Mouse (Mus musculus): ENCODE results near the gene Slc6a17. TPM values are rescaled to one million over a fixed set of nuclear protein-coding genes. Genes with fewer than 3 reads are reported as not detected.

Slc6a17 gene
- total RNA-seq, 2 experiments from 2014 or later, result 0.94 to 0.95 TPM

- no peak for DNase-seq
These were observed 6.7 kb upstream of the Slc6a17 start for GRCm38 (mm10) chr3:107524547-107524946.

GRCm38 (mm10) chr3:107520931-107521330, 3.1 kb upstream of the Slc6a17 start:
- DNase-seq, result no peak

- no peak for DNase-seq
These were observed 815 bp downstream of the Slc6a17 start for GRCm38 (mm10) chr3:107516776-107517630.

- DNase-seq, result no peak
These were observed 1.8 kb downstream of the Slc6a17 start for GRCm38 (mm10) chr3:107515989-107516388.

- no peak for DNase-seq
These were observed 6.4 kb downstream of the Slc6a17 start for GRCm38 (mm10) chr3:107511416-107511815.

- DNase-seq, result no peak
These were observed 9.1 kb downstream of the Slc6a17 start for GRCm38 (mm10) chr3:107508696-107509095.

- DNase-seq, result no peak
These were observed 9.9 kb downstream of the Slc6a17 start for GRCm38 (mm10) chr3:107507966-107508365.

- no peak for DNase-seq
These were observed 11.3 kb downstream of the Slc6a17 start for GRCm38 (mm10) chr3:107506531-107506930.

GRCm38 (mm10) chr3:107505464-107506367, 12.1 kb downstream of the Slc6a17 start:
- DNase-seq, result no peak

GRCm38 (mm10) chr3:107504542-107504941, 13.3 kb downstream of the Slc6a17 start:
- DNase-seq, result no peak

GRCm38 (mm10) chr3:107503716-107504115, 14.1 kb downstream of the Slc6a17 start:
- DNase-seq, result no peak

GRCm38 (mm10) chr3:107501702-107502151, 16.1 kb downstream of the Slc6a17 start:
- DNase-seq, result no peak

GRCm38 (mm10) chr3:107500301-107500700, 17.5 kb downstream of the Slc6a17 start:
- DNase-seq, result no peak

- DNase-seq, result no peak
These were observed 21.6 kb downstream of the Slc6a17 start for GRCm38 (mm10) chr3:107496086-107496850.

GRCm38 (mm10) chr3:107495524-107495923, 22.3 kb downstream of the Slc6a17 start:
- DNase-seq, result no peak

- peak; percentile 46 for DNase-seq
These were observed 26.4 kb downstream of the Slc6a17 start for GRCm38 (mm10) chr3:107491459-107491858.

- no peak for DNase-seq
These were observed 29.2 kb downstream of the Slc6a17 start for GRCm38 (mm10) chr3:107488637-107489036.

- no peak for DNase-seq
These were observed 34.5 kb downstream of the Slc6a17 start for GRCm38 (mm10) chr3:107483290-107483689.

- DNase-seq, result no peak
These were observed 37.2 kb downstream of the Slc6a17 start for GRCm38 (mm10) chr3:107480660-107481059.

- peak; percentile 47 for DNase-seq
These were observed 45.6 kb downstream of the Slc6a17 start for GRCm38 (mm10) chr3:107472198-107472597.

GRCm38 (mm10) chr3:107469059-107469458, 48.8 kb downstream of the Slc6a17 start:
- DNase-seq, result no peak

- no peak for DNase-seq
These were observed 49.7 kb downstream of the Slc6a17 start for GRCm38 (mm10) chr3:107468106-107468505.

All from gastrocnemius, postnatal 10 days (tissue).